Mouse (Mus musculus) E14TG2a.4 (cell line): ENCODE measurements around the gene Zcchc14.

Experiments
- CTCF ChIP-seq: conservative IDR thresholded peaks from 2 replicates; pipeline ENCODE4 v1.5.1; 2014; ENCODE audit warnings: low read length
- NANOG ChIP-seq: IDR thresholded peaks from 2 replicates; pipeline ENCODE4 v1.6.1; 2014; ENCODE audit warnings: borderline replicate concordance, low read length, mixed read lengths
- POU5F1 ChIP-seq: IDR thresholded peaks from 2 replicates; pipeline ENCODE4 v1.6.1; 2014; ENCODE audit warnings: low read length, borderline replicate concordance

DNA sequence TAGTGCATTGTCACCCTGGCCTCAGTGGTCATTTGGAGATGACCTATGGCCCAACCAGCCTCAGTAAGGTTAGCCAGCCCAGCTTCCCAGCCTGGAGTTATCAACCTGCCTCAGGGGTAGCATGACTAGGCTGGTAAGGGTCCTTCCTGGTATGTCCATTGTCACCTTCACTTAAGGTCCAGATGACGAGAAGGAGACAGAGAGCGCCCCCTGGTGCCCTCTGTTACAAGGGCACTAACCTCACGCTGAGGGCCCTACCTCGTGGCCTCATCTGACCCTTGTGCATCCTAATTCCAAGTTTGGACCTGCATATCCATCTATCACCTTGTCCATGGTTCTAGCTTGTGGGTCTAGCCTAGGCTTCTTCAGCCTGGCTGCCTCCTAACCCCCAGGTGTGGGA is 32.7 kb upstream of the Zcchc14 start:
- TF ChIP-seq CTCF (peak; percentile 63), NANOG (no peak), POU5F1 (no peak)
